Mouse (Mus musculus) small intestine, adult 2 months (tissue): Measurements from ENCODE around the gene Zfp410. TPM values are rescaled to one million over a fixed set of nuclear protein-coding genes. Genes with fewer than 3 reads are reported as not detected.

ENCODE experiments used
- H3K27ac ChIP-seq: fragments of 200-500 bp; 2 replicates; pipeline ENCODE4 v1.5.1; 2012; ENCODE audit warnings: low read depth, low read length, control low read depth, inconsistent platforms; ENCODE audit not compliant: insufficient read depth
- H3K27me3 ChIP-seq: fragments of 200-500 bp; 2 replicates; pipeline ENCODE4 v1.6.1; 2012; ENCODE audit warnings: mild to moderate bottlenecking, moderate library complexity, low read length, inconsistent platforms; ENCODE audit not compliant: control insufficient read depth, insufficient read depth
- H3K36me3 ChIP-seq: fragments of 200-500 bp; 2 replicates; pipeline ENCODE4 v1.6.1; 2012; ENCODE audit warnings: mild to moderate bottlenecking, low read length, control low read depth, inconsistent platforms; ENCODE audit not compliant: control insufficient read depth, insufficient read depth
- H3K4me1 ChIP-seq: fragments of 200-500 bp; 2 replicates; pipeline ENCODE4 v1.6.1; 2012; ENCODE audit warnings: low read length, inconsistent platforms, mixed read lengths; ENCODE audit not compliant: control insufficient read depth, insufficient read depth, insufficient read length
- H3K4me3 ChIP-seq: fragments of 200-500 bp; 2 replicates; pipeline ENCODE4 v1.5.1; 2012; ENCODE audit warnings: low read depth, mild to moderate bottlenecking, control low read depth, inconsistent platforms, low read length, moderate library complexity
- CTCF ChIP-seq: fragments of 200-500 bp; IDR thresholded peaks from 2 replicates; pipeline ENCODE4 v1.5.1; 2012; ENCODE audit warnings: low read depth, mild to moderate bottlenecking, control low read depth, inconsistent platforms, low read length, moderate library complexity, mixed read lengths; ENCODE audit not compliant: insufficient replicate concordance, insufficient read length; ENCODE audit errors: extremely low read depth
- POLR2A ChIP-seq: fragments of 200-500 bp; IDR thresholded peaks from 2 replicates; pipeline ENCODE4 v1.6.1; 2012; ENCODE audit warnings: low read depth, mild to moderate bottlenecking, control low read depth, inconsistent platforms, low read length, moderate library complexity
- WGBS: fragments of 180-500 bp; shearing (Covaris S2); methylation state at CpG from one replicate; pipeline ENCODE4 v1.1.7; 2018; 5-methylcytosine and 5-hydroxymethylcytosine counted together
- polyA plus RNA-seq: library from polyadenylated mRNA; depleted of rRNA; stranded (reverse); fragments of >200 nt; gene quantifications from 2 replicates; pipeline ENCODE4 v1.2.3, GENCODE M21; 2012; rRNA removed

Zfp410 gene
- 17.4 and 20.5 TPM in 2 replicates for polyA plus RNA-seq

DNA sequence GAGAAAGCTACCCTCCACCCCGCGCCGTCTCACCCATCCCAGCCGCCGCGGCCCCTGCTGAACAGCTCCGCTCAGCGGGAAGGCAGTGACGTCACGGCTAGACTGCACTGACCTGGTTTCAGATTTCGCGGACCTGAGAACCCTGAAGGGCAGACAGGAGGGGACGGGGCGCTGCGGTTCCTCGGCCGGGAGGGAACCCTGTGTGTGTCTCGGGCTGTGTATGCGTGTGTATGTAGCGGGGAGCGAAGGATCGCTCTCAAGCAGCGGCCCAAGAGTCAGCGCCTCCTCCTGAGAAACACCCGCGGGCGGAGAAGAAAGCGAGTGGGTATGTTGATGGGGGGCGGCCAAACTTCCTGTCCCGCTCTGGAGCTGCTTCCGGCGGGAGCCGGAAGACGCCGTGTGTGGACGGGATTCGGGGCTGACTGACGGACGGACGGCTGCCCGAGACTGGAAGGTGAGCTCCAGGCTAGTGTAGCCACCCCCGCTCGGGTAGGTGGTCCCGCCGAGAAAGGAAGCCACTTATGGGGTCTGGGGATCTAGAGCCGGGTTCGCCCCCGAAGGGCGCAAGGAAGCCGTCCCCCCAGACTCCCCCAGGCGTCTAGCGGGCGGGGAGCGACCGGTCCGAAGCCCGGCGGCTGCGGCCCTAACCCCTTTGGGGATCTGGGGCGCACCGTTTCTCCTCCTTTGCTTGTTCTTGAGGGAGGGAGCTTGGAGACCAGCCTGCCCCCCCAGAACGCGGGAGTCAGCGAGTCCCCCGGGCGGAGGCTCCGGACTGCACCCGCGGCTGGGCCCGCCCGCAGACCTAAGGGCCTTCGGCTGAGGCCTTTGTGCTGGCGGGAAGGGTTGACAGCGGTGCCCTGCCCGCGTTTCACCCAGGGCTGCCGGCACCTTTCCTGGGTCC is at the start of gene Zfp410:
Gene Zfp410 (plus strand): TSS at position 132 of the 901 bp plus-strand sequence.
- Histone ChIP-seq H3K36me3 (peaks cover 4% of the 10 kb centered on the region; the same call in 1 of the 2 replicates), H3K4me3 (peak within 1 kb of the TSS; percentile 93), H3K27ac (peak within 1 kb of the TSS; percentile 82), H3K27me3 (no peaks in the 10 kb centered on the region), H3K4me1 (no peaks in the 10 kb centered on the region; the same call in 1 of the 2 replicates)
- TF ChIP-seq CTCF = peak; percentile 12; the same call in 1 of the 2 replicates
- no peak; the same call in none of the 2 replicates for TF ChIP-seq POLR2A
- under 1% methylated on average over 77 of the region's 77 CpGs for WGBS

DNA sequence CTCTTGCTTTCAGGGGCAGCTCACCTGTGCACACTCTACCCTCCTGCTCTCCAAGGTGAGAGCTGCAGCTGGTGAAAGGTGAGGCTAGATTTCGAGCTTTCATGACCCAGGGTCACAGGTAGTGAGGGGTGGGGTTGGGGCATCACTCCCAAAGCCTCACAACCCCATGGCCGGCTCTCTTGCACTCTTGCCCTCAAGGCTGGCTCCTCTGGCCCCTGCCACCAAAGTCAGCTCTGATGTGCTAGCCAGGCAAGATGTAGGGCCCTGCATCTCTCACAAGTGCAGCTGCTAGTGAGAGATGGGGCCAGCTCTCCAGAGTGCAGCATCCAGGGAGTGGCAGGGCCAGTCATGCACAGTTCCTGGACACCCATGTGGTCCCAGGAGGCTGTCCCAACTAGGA is 49.4 kb upstream of the Zfp410 start:
- Histone ChIP-seq H3K27ac (no peak overlapping the region), H3K4me1 (no peaks in the 10 kb centered on the region; the same call in 1 of the 2 replicates), H3K27me3 (no peaks in the 10 kb centered on the region), H3K4me3 (no peak overlapping the region), H3K36me3 (no peaks in the 10 kb centered on the region)
- 57% methylated on average over 2 of the region's 2 CpGs for WGBS
- TF ChIP-seq POLR2A = no peak
- TF ChIP-seq CTCF = no peak

DNA sequence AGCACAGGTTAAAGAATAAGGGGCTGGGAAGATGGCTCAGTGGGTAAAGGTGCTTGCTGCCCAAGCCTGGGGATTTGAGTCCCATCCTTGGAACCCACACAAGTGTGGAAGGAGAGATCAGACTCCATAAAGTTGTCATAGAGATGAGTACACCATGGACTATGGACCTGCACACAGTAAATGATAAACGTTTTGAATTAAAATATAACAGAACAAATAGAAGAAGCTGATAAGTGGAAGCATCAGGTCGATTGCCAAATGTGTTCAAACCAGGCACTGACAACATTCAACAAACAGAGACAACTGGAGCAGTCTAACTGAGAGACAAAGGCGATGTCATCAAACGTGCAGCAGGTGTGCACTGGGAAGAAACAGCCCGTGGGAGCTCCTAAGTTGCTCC is 43.3 kb upstream of the Zfp410 start:
- no peak for TF ChIP-seq CTCF
- TF ChIP-seq POLR2A = no peak
- no peak overlapping the region for H3K4me3 ChIP-seq
- no peaks in the 10 kb centered on the region for H3K27me3 ChIP-seq
- peaks cover 6% of the 10 kb centered on the region; the same call in 1 of the 2 replicates for H3K4me1 ChIP-seq
- H3K36me3 ChIP-seq = no peaks in the 10 kb centered on the region
- WGBS = 36% methylated on average over 5 of the region's 5 CpGs
- no peak overlapping the region for H3K27ac ChIP-seq

DNA sequence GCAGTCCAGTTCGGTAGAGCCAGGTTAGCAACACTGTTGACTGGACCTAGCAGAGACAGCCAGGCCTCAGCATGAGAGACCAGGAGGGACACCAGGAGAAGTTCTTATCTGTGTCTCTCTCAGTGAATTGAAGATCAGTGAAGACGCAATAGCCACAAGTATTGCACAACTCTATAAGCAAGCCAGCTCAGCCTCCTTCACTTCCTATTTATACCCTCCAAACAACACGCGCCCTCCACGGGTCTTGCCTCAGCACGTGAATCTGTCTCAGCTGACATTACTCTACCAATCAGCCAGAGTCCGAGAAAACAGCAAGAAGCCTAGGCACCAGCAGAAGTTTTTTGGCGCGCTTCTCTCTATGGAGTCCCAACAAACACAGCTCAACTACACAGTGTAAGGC is 41.4 kb upstream of the Zfp410 start:
- no peaks in the 10 kb centered on the region for H3K27me3 ChIP-seq
- no peak overlapping the region for H3K27ac ChIP-seq
- peaks cover 8% of the 10 kb centered on the region; the same call in 1 of the 2 replicates for H3K4me1 ChIP-seq
- 87% methylated on average over 9 of the region's 9 CpGs for WGBS
- H3K36me3 ChIP-seq = no peaks in the 10 kb centered on the region
- no peak overlapping the region for H3K4me3 ChIP-seq
- no peak for TF ChIP-seq CTCF
- no peak for TF ChIP-seq POLR2A

DNA sequence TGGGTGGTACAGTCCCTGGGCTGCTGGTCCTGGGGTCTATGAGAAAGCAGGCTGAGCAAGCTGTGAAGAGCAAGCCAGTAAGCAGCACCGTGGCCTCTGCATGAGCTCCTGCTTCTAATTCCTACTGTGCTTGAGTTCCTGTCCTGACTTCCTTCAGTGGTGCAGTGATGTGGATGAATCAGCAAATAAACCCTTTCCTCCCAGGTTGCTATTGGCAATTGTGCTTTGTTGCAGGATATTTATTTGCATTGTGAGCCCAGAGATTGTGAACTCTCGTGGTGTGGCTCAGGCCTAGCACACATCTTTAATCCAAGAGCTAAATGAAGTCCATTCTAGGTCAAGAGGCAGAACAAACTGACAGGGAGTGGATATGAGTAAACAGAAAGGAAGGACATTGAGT is 40.4 kb upstream of the Zfp410 start:
- TF ChIP-seq POLR2A = no peak
- TF ChIP-seq CTCF = no peak
- WGBS = 69% methylated on average over 2 of the region's 2 CpGs

DNA sequence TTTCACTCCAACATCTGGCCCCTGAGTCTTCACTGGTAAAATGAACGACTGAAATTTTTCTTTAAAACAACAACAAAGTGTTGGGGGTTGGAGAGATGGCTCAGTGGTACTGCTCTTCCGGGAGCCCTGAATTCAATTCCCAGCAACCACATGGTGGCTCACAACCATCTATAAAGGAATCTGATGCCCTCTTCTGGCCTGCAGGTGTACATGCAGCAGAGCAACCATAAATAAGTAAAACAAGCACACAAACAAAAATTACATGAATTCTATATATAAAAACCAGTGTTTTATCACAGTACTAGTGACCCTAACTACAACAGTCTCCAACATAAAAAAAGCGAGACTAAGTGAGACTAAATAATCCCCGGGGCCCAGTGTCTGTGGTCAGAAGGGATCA is 39.9 kb upstream of the Zfp410 start:
- H3K36me3 ChIP-seq = no peaks in the 10 kb centered on the region
- no peak overlapping the region for H3K4me3 ChIP-seq
- 75% methylated on average over 4 of the region's 4 CpGs for WGBS
- TF ChIP-seq POLR2A (no peak), CTCF (peak; percentile 17; the same call in 1 of the 2 replicates)
- H3K4me1 ChIP-seq = peaks cover 8% of the 10 kb centered on the region; the same call in 1 of the 2 replicates
- no peak overlapping the region for H3K27ac ChIP-seq
- no peaks in the 10 kb centered on the region for H3K27me3 ChIP-seq

More for the DNA sequence above, 40.4 kb upstream of the Zfp410 start:
- Histone ChIP-seq H3K36me3 (no peaks in the 10 kb centered on the region), H3K27me3 (no peaks in the 10 kb centered on the region), H3K27ac (no peak overlapping the region), H3K4me1 (peaks cover 8% of the 10 kb centered on the region; the same call in 1 of the 2 replicates), H3K4me3 (no peak overlapping the region)

DNA sequence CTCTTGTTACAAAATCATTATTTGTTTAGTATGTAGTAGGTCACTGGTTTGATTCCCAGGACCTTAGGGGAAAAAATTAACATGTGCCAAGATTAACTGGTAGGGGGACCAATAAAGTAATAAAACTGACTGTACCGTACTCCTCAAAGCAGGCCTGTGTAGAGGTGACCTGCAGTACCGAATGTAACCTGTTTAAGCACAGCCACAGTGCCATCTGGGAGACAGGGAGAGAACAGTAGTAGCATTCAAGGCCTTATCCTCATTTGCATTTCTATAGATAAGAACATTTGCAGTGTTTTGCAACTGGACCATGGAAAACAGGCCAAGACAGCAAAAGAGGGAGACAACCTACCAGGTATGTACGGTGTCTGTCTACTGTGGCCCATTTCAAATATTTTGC is 38.8 kb upstream of the Zfp410 start:
- Histone ChIP-seq H3K4me1 (peaks cover 8% of the 10 kb centered on the region; the same call in 1 of the 2 replicates), H3K36me3 (no peaks in the 10 kb centered on the region), H3K27ac (no peak overlapping the region), H3K4me3 (no peak overlapping the region), H3K27me3 (no peaks in the 10 kb centered on the region)
- TF ChIP-seq CTCF (no peak), POLR2A (no peak)
- 36% methylated on average over 3 of the region's 3 CpGs for WGBS
